Mouse (Mus musculus): Measurements from ENCODE around the gene Ampd3.

- TF ChIP-seq CTCF (IDR thresholded peaks at IDR 0.05; ENCODE audit: borderline replicate concordance, insufficient read depth, low read depth, low read length) (no peak), POLR2A (IDR thresholded peaks at IDR 0.05; ENCODE audit: borderline replicate concordance, insufficient read depth, low read length) (no peak)
Measured at GRCm38 (mm10) chr7:110777146-110778001, 9.4 kb downstream of the Ampd3 start.
